Mouse (Mus musculus) heart, embryonic 15.5 days (tissue): ENCODE measurements around the gene Ralgps2. TPM values are rescaled to one million over a fixed set of nuclear protein-coding genes. Genes with fewer than 3 reads are reported as not detected.

Experiments used
- ATAC-seq: fragments of 200-750 bp; cut with Nextera tagmentation; replicated peaks from 2 replicates; pipeline ENCODE4 v1.8.0; 2017; ENCODE audit warnings: low read depth, moderate TSS enrichment; ENCODE audit not compliant: insufficient number of reproducible peaks, insufficient read depth, low FRiP score
- H3K27ac ChIP-seq: fragments of 300-500 bp; sonication (generic); 2 replicates; pipeline ENCODE4 v1.5.1; 2015; ENCODE audit warnings: mild to moderate bottlenecking, inconsistent platforms
- H3K27me3 ChIP-seq: fragments of 300-500 bp; sonication (generic); 2 replicates; pipeline ENCODE4 v1.6.1; 2015; ENCODE audit warnings: inconsistent platforms
- H3K36me3 ChIP-seq: fragments of 300-500 bp; sonication (generic); 2 replicates; pipeline ENCODE4 v1.6.1; 2015; ENCODE audit warnings: mild to moderate bottlenecking, inconsistent platforms
- H3K4me1 ChIP-seq: fragments of 300-500 bp; sonication (generic); replicated peaks from 2 replicates; pipeline ENCODE4 v1.6.1; 2015; ENCODE audit warnings: inconsistent platforms
- H3K4me2 ChIP-seq: fragments of 300-500 bp; sonication (generic); 2 replicates; pipeline ENCODE4 v1.6.1; 2015; ENCODE audit warnings: inconsistent platforms, mild to moderate bottlenecking, moderate library complexity
- H3K4me3 ChIP-seq: fragments of 300-500 bp; sonication (generic); 2 replicates; pipeline ENCODE4 v1.5.1; 2015; ENCODE audit warnings: mild to moderate bottlenecking, inconsistent platforms
- H3K9ac ChIP-seq: fragments of 300-500 bp; sonication (generic); 2 replicates; pipeline ENCODE4 v1.6.1; 2015; ENCODE audit warnings: mild to moderate bottlenecking, inconsistent platforms
- H3K9me3 ChIP-seq: fragments of 300-500 bp; sonication (generic); replicated peaks from 2 replicates; pipeline ENCODE4 v1.6.1; 2016; ENCODE audit warnings: inconsistent platforms
- WGBS: fragments of 180-500 bp; shearing (Covaris S2); methylation state at CpG from one replicate; pipeline ENCODE4 v1.1.7; 2015; ENCODE audit warnings: mixed read lengths; 5-methylcytosine and 5-hydroxymethylcytosine counted together
- polyA plus RNA-seq: library from polyadenylated mRNA; unstranded; fragments of >200 nt; fragmentation: Nextera tagmentation; extraction: Ambion mirVana; gene quantifications from 2 replicates; pipeline ENCODE4 v1.2.1, GENCODE M21; 2015

Gene Ralgps2
- 52.4 and 54.1 TPM in 2 replicates for polyA plus RNA-seq

- H3K4me2 ChIP-seq, result peak within 1 kb of the TSS; percentile 76
- H3K9ac ChIP-seq, result peak within 1 kb of the TSS; percentile 79
- no peaks in the 10 kb centered on the region for H3K27me3 ChIP-seq
- H3K9me3 ChIP-seq, result no peaks in the 10 kb centered on the region
- no peaks in the 10 kb centered on the region for H3K36me3 ChIP-seq
- WGBS, result under 1% methylated on average over 88 of the region's 124 CpGs
- peak within 1 kb of the TSS; percentile 88 for H3K27ac ChIP-seq
- peak; percentile 88 for ATAC-seq
- peak within 1 kb of the TSS; percentile 95 for H3K4me3 ChIP-seq
- H3K4me1 ChIP-seq, result peaks cover 9% of the 10 kb centered on the region; the same call in 1 of the 2 replicates
These were observed at the start of gene Ralgps2 for GRCm38 (mm10) chr1:156939251-156940141. Gene Ralgps2, minus strand, starts transcription at chr1:156939626.

GRCm38 (mm10) chr1:156987576-156987975 lies 48.1 kb upstream of the Ralgps2 start:
- no peak overlapping the region for H3K27ac ChIP-seq
- no peak overlapping the region for H3K4me2 ChIP-seq
- WGBS, result 67% methylated on average over 3 of the region's 3 CpGs
- ATAC-seq, result no peak
- H3K27me3 ChIP-seq, result no peaks in the 10 kb centered on the region
- H3K9me3 ChIP-seq, result no peaks in the 10 kb centered on the region
- H3K36me3 ChIP-seq, result no peaks in the 10 kb centered on the region
- no peak overlapping the region for H3K9ac ChIP-seq
- no peak overlapping the region for H3K4me3 ChIP-seq
- H3K4me1 ChIP-seq, result peaks cover 15% of the 10 kb centered on the region

- H3K36me3 ChIP-seq, result no peaks in the 10 kb centered on the region
- no peaks in the 10 kb centered on the region for H3K27me3 ChIP-seq
- WGBS, result 26% methylated on average over 6 of the region's 6 CpGs
- H3K4me2 ChIP-seq, result 0 out of 2 replicates have a peak overlapping the region, but pooled peaks have one; percentile 17
- H3K9ac ChIP-seq, result no peak overlapping the region
- H3K4me1 ChIP-seq, result peaks cover 15% of the 10 kb centered on the region
- H3K9me3 ChIP-seq, result no peaks in the 10 kb centered on the region
- no peak for ATAC-seq
- peak overlapping the region; percentile 62 for H3K27ac ChIP-seq
- no peak overlapping the region for H3K4me3 ChIP-seq
These were observed 47.4 kb upstream of the Ralgps2 start for GRCm38 (mm10) chr1:156986641-156987345.

GRCm38 (mm10) chr1:156985657-156986640 lies 46.5 kb upstream of the Ralgps2 start:
- H3K4me2 ChIP-seq, result 0 out of 2 replicates have a peak overlapping the region, but pooled peaks have one; percentile 17
- 31% methylated on average over 6 of the region's 6 CpGs for whole genome bisulfite sequencing
- H3K27me3 ChIP-seq, result no peaks in the 10 kb centered on the region
- peak overlapping the region; percentile 62 for H3K27ac ChIP-seq
- H3K9me3 ChIP-seq, result no peaks in the 10 kb centered on the region
- no peak for ATAC-seq
- H3K4me1 ChIP-seq, result peaks cover 15% of the 10 kb centered on the region
- no peaks in the 10 kb centered on the region for H3K36me3 ChIP-seq
- no peak overlapping the region for H3K9ac ChIP-seq
- no peak overlapping the region for H3K4me3 ChIP-seq

GRCm38 (mm10) chr1:156983009-156983870 lies 43.8 kb upstream of the Ralgps2 start:
- no peak overlapping the region for H3K4me3 ChIP-seq
- H3K27ac ChIP-seq, result no peak overlapping the region
- H3K36me3 ChIP-seq, result no peaks in the 10 kb centered on the region
- H3K9ac ChIP-seq, result no peak overlapping the region
- WGBS, result 81% methylated on average over 14 of the region's 14 CpGs
- no peaks in the 10 kb centered on the region for H3K27me3 ChIP-seq
- no peak for ATAC-seq
- no peaks in the 10 kb centered on the region for H3K9me3 ChIP-seq
- peaks cover 15% of the 10 kb centered on the region for H3K4me1 ChIP-seq
- no peak overlapping the region for H3K4me2 ChIP-seq

GRCm38 (mm10) chr1:156981975-156982374 lies 42.5 kb upstream of the Ralgps2 start:
- Histone ChIP-seq H3K27ac (no peak overlapping the region), H3K36me3 (no peaks in the 10 kb centered on the region), H3K4me2 (no peak overlapping the region), H3K9ac (no peak overlapping the region), H3K4me3 (no peak overlapping the region), H3K4me1 (peaks cover 12% of the 10 kb centered on the region), H3K9me3 (no peaks in the 10 kb centered on the region), H3K27me3 (no peaks in the 10 kb centered on the region)
- 67% methylated on average over 9 of the region's 9 CpGs for WGBS
- ATAC-seq, result no peak

GRCm38 (mm10) chr1:156979722-156980121 lies 40.3 kb upstream of the Ralgps2 start:
- no peak overlapping the region for H3K4me2 ChIP-seq
- no peak for ATAC-seq
- H3K4me3 ChIP-seq, result no peak overlapping the region
- H3K9me3 ChIP-seq, result no peaks in the 10 kb centered on the region
- no peaks in the 10 kb centered on the region for H3K27me3 ChIP-seq
- H3K36me3 ChIP-seq, result no peaks in the 10 kb centered on the region
- no peak overlapping the region for H3K27ac ChIP-seq
- whole genome bisulfite sequencing, result 80% methylated on average over 4 of the region's 4 CpGs
- no peak overlapping the region for H3K9ac ChIP-seq
- H3K4me1 ChIP-seq, result no peaks in the 10 kb centered on the region

GRCm38 (mm10) chr1:156978656-156979055 lies 39.2 kb upstream of the Ralgps2 start:
- 82% methylated on average over 7 of the region's 7 CpGs for WGBS
- Histone ChIP-seq H3K27me3 (no peaks in the 10 kb centered on the region), H3K4me3 (no peak overlapping the region), H3K36me3 (no peaks in the 10 kb centered on the region), H3K9ac (no peak overlapping the region), H3K4me1 (no peaks in the 10 kb centered on the region), H3K27ac (no peak overlapping the region), H3K4me2 (no peak overlapping the region), H3K9me3 (no peaks in the 10 kb centered on the region)
- ATAC-seq, result no peak

GRCm38 (mm10) chr1:156973857-156974256 lies 34.4 kb upstream of the Ralgps2 start:
- Histone ChIP-seq H3K27ac (no peak overlapping the region), H3K27me3 (no peaks in the 10 kb centered on the region), H3K4me2 (no peak overlapping the region), H3K9ac (no peak overlapping the region), H3K9me3 (no peaks in the 10 kb centered on the region; the same call in 1 of the 2 replicates), H3K4me3 (no peak overlapping the region), H3K4me1 (no peaks in the 10 kb centered on the region), H3K36me3 (no peaks in the 10 kb centered on the region)
- ATAC-seq, result no peak
- WGBS, result 77% methylated on average over 6 of the region's 6 CpGs

- Histone ChIP-seq H3K4me1 (no peaks in the 10 kb centered on the region), H3K4me3 (no peak overlapping the region), H3K27ac (no peak overlapping the region), H3K36me3 (no peaks in the 10 kb centered on the region), H3K9ac (no peak overlapping the region), H3K27me3 (no peaks in the 10 kb centered on the region), H3K4me2 (no peak overlapping the region), H3K9me3 (no peaks in the 10 kb centered on the region; the same call in 1 of the 2 replicates)
- 90% methylated on average over 4 of the region's 4 CpGs for WGBS
- ATAC-seq, result no peak
These were observed 33.0 kb upstream of the Ralgps2 start for GRCm38 (mm10) chr1:156972391-156972790.
